In genomic region chr4:129819712-129820336, GRCm38 (mm10) we compare ENCODE assay signal across 8 mouse cellular contexts. TPM values are rescaled to one million over a fixed set of nuclear protein-coding genes. Genes with fewer than 3 reads are reported as not detected.
DNase-seq lines count a peak whose midpoint lies in the region; ATAC-seq and TF ChIP-seq lines count a peak whose summit lies in the region.

No protein-coding gene starts in this region.

- in situ Hi-C loops in Patski (cut with MboI; ENCODE audit: low pct_unique_long_range_greater_than_20kb), result no loop called here

- CTCF ChIA-PET in Patski (lab: Charles Lee), result interaction anchor here (0.8 to 2.4 kb wide), 6 partner anchors 9 to 267 kb away, joined by 3 to 6 read pairs (median 4); partner anchors contain the start of gene Ptp4a2

- whole genome bisulfite sequencing in hindbrain, embryonic 15.5 days, result under 1% methylated on average over 65 of the region's 83 CpGs

- peak; percentile 75 for DNase-seq in Patski (ENCODE audit: low read depth, low spot score)
- peak; percentile 91 to 95 for DNase-seq in cerebellum, postnatal 14 days
- peak; percentile 77 to 81 for DNase-seq in frontal cortex, postnatal 25 days (ENCODE audit: low spot score in 2 of 2)
- DNase-seq in left cerebral cortex, adult 11 months (ENCODE audit: low spot score), result peak; percentile 90
- peak; percentile 98 to 99 for DNase-seq in lung, postnatal 4 days
- peak; percentile 85 for DNase-seq in retina, postnatal 7 days (ENCODE audit: low read depth, low spot score)
- peak; percentile 93 for DNase-seq in urinary bladder, adult 2 months (ENCODE audit: low spot score)

- peak overlapping the region; percentile 96 for H3K27ac ChIP-seq in hindbrain, embryonic 15.5 days (replicated peaks)

- peak; percentile 58 for TF ChIP-seq CTCF in Patski (IDR thresholded peaks at IDR 0.05)

- H3K9me3 ChIP-seq in hindbrain, embryonic 15.5 days, result no peaks in the 10 kb centered on the region

- H3K4me2 ChIP-seq in hindbrain, embryonic 15.5 days, result peak overlapping the region; percentile 80

- H3K4me3 ChIP-seq in hindbrain, embryonic 15.5 days, result peak overlapping the region; percentile 93

- H3K4me1 ChIP-seq in hindbrain, embryonic 15.5 days (replicated peaks), result peaks cover 43% of the 10 kb centered on the region

- peak; percentile 89 for ATAC-seq in Patski
- ATAC-seq in hindbrain, embryonic 15.5 days (ENCODE audit: low FRiP score, low read depth), result peak; percentile 95

- no peaks in the 10 kb centered on the region for H3K27me3 ChIP-seq in Patski
- no peaks in the 10 kb centered on the region for H3K27me3 ChIP-seq in hindbrain, embryonic 15.5 days

- POLR2A ChIA-PET in Patski (lab: Charles Lee), result interaction anchor here (0.7 to 1.3 kb wide), 3 partner anchors 9 to 48 kb away, joined by 3 to 5 read pairs (median 3); no protein-coding TSS in a partner anchor

- H3K9ac ChIP-seq in hindbrain, embryonic 15.5 days, result peak overlapping the region; percentile 92

- no peaks in the 10 kb centered on the region for H3K36me3 ChIP-seq in hindbrain, embryonic 15.5 days

RNA-seq across cellular contexts. Expression of gene Ptp4a2, which starts 8.8 kb away (rescaled TPM):
- 92.4 TPM for polyA plus RNA-seq in Patski (2021)
- polyA plus RNA-seq in hindbrain, embryonic 15.5 days (2015; fragmentation: Nextera tagmentation; extraction: Ambion mirVana), result 228 and 238 TPM in 2 replicates
- 121 and 139 TPM in 2 replicates for polyA plus RNA-seq in urinary bladder, adult 2 months (2012; rRNA removed)

Comparison
In these comparisons a context has a peak if more than half of its experiments do, and no peak if none do; other contexts are left out.
1. Peak in every context shown above with its lines: DNase-seq, ATAC-seq, H3K4me3 ChIP-seq and H3K27ac ChIP-seq.